In genomic region chr4:141327075-141327474, GRCm38 (mm10) we compare ENCODE assay signal across 24 mouse cellular contexts. TPM values are rescaled to one million over a fixed set of nuclear protein-coding genes. Genes with fewer than 3 reads are reported as not detected.
DNase-seq lines count a peak whose midpoint lies in the region; ATAC-seq and TF ChIP-seq lines count a peak whose summit lies in the region.
"Had no signal": no experiment of that assay in that cellular context is flagged by ENCODE, and none has a peak within 500 bp of the region (broad histone marks: within the 10 kb centered on the region; RNA-seq: fewer than 3 reads in every experiment).

No protein-coding gene starts in this region.

- ATAC-seq in heart, embryonic 12.5 days (ENCODE audit: insufficient number of reproducible peaks, low FRiP score) = no peak
- peak; percentile 12; the same call in 1 of the 2 replicates for ATAC-seq in embryonic facial prominence, embryonic 15.5 days (ENCODE audit: insufficient number of reproducible peaks, low FRiP score, low TSS enrichment, low read depth)
- ATAC-seq in limb, embryonic 14.5 days (ENCODE audit: low FRiP score, low read depth) = 0 out of 2 replicates have a peak, but pooled peaks have one; percentile 14
- ATAC-seq: Patski had no signal

- H3K4me3 ChIP-seq in heart, embryonic 10.5 days = no peak overlapping the region
- no peak overlapping the region for H3K4me3 ChIP-seq in heart, embryonic 12.5 days
- no peak overlapping the region for H3K4me3 ChIP-seq in embryonic facial prominence, embryonic 10.5 days
- no peak overlapping the region for H3K4me3 ChIP-seq in embryonic facial prominence, embryonic 15.5 days (replicated peaks)
- H3K4me3 ChIP-seq in limb, embryonic 14.5 days (replicated peaks; ENCODE audit: low read length) = no peak overlapping the region
- H3K4me3 ChIP-seq: embryonic facial prominence, embryonic 12.5 days; hindbrain, embryonic 12.5 days had no signal

- H3K9ac ChIP-seq in heart, embryonic 12.5 days = no peak overlapping the region
- H3K9ac ChIP-seq in embryonic facial prominence, embryonic 15.5 days = no peak overlapping the region
- H3K9ac ChIP-seq in limb, embryonic 14.5 days (ENCODE audit: low read depth, low read length, severe bottlenecking) = no peak overlapping the region
- H3K9ac ChIP-seq: embryonic facial prominence, embryonic 12.5 days; hindbrain, embryonic 12.5 days had no signal

- no peak overlapping the region for H3K4me2 ChIP-seq in heart, embryonic 12.5 days
- no peak overlapping the region for H3K4me2 ChIP-seq in embryonic facial prominence, embryonic 15.5 days (replicated peaks)
- H3K4me2 ChIP-seq in limb, embryonic 14.5 days (replicated peaks; ENCODE audit: low read depth, low read length, severe bottlenecking) = no peak overlapping the region
- H3K4me2 ChIP-seq: embryonic facial prominence, embryonic 12.5 days; hindbrain, embryonic 12.5 days had no signal

- TF ChIP-seq POLR2A in limb, embryonic 14.5 days (IDR thresholded peaks at IDR 0.05; ENCODE audit: borderline replicate concordance, extremely low read depth, insufficient read depth, insufficient read length) = no peak

- DNase-seq in heart, embryonic 10.5 days (ENCODE audit: low spot score) = no peak
- DNase-seq in embryonic facial prominence, embryonic 10.5 days (ENCODE audit: low spot score) = no peak
- no peak for DNase-seq in limb, embryonic 14.5 days (ENCODE audit: low spot score)
- no peak for DNase-seq in frontal cortex, postnatal 25 days (ENCODE audit: low spot score in 2 of 2)
- no peak for DNase-seq in thymus, adult 18-20 months
- DNase-seq: adrenal gland, postnatal 36 days; B cell, adult 2 months; cerebellum, adult 11 months; cerebellum, adult 9-11 months; gastrocnemius, postnatal 14 days; heart, adult 18-20 months; heart, postnatal 10 days; kidney, adult 2 months; lung, postnatal 4 days; midbrain, embryonic 14.5 days had no signal

- H3K4me1 ChIP-seq in heart, embryonic 10.5 days = peaks cover 45% of the 10 kb centered on the region
- H3K4me1 ChIP-seq in heart, embryonic 12.5 days (replicated peaks) = peaks cover 37% of the 10 kb centered on the region
- peaks cover 24% of the 10 kb centered on the region for H3K4me1 ChIP-seq in embryonic facial prominence, embryonic 10.5 days
- peaks cover 50% of the 10 kb centered on the region for H3K4me1 ChIP-seq in embryonic facial prominence, embryonic 15.5 days
- peaks cover 34% of the 10 kb centered on the region for H3K4me1 ChIP-seq in limb, embryonic 14.5 days (ENCODE audit: control insufficient read depth, insufficient read depth, low read length)
- H3K4me1 ChIP-seq: hindbrain, embryonic 12.5 days had no signal

- H3K36me3 ChIP-seq in heart, embryonic 10.5 days = peaks cover 41% of the 10 kb centered on the region
- H3K36me3 ChIP-seq in heart, embryonic 12.5 days = peaks cover 50% of the 10 kb centered on the region
- H3K36me3 ChIP-seq in embryonic facial prominence, embryonic 10.5 days (replicated peaks) = peaks cover 28% of the 10 kb centered on the region
- H3K36me3 ChIP-seq in embryonic facial prominence, embryonic 15.5 days = peaks cover 12% of the 10 kb centered on the region
- H3K36me3 ChIP-seq in limb, embryonic 14.5 days (ENCODE audit: control insufficient read depth, insufficient read depth, low read length) = peaks cover 12% of the 10 kb centered on the region
- H3K36me3 ChIP-seq: G1E; hindbrain, embryonic 12.5 days had no signal

- 62% methylated on average over 4 of the region's 4 CpGs for WGBS in heart, embryonic 10.5 days
- 59% methylated on average over 4 of the region's 4 CpGs for WGBS in heart, embryonic 12.5 days
- 69% methylated on average over 4 of the region's 4 CpGs for WGBS in embryonic facial prominence, embryonic 10.5 days
- WGBS in embryonic facial prominence, embryonic 15.5 days = 49% methylated on average over 4 of the region's 4 CpGs
- WGBS in limb, embryonic 14.5 days = 23% methylated on average over 4 of the region's 4 CpGs

- H3K27me3 ChIP-seq in heart, embryonic 10.5 days (ENCODE audit: insufficient read depth, poor library complexity, severe bottlenecking) = no peaks in the 10 kb centered on the region
- H3K27me3 ChIP-seq in heart, embryonic 12.5 days (replicated peaks) = no peaks in the 10 kb centered on the region
- H3K27me3 ChIP-seq in embryonic facial prominence, embryonic 10.5 days (replicated peaks; ENCODE audit: low read depth, poor library complexity, severe bottlenecking) = no peaks in the 10 kb centered on the region
- no peaks in the 10 kb centered on the region for H3K27me3 ChIP-seq in embryonic facial prominence, embryonic 15.5 days
- no peaks in the 10 kb centered on the region for H3K27me3 ChIP-seq in limb, embryonic 14.5 days (ENCODE audit: control insufficient read depth, insufficient read depth, low read length)
- H3K27me3 ChIP-seq: embryonic facial prominence, embryonic 12.5 days; hindbrain, embryonic 12.5 days; Patski had no signal

- no peaks in the 10 kb centered on the region for H3K9me3 ChIP-seq in heart, embryonic 10.5 days
- H3K9me3 ChIP-seq in heart, embryonic 12.5 days (replicated peaks) = no peaks in the 10 kb centered on the region
- H3K9me3 ChIP-seq in embryonic facial prominence, embryonic 10.5 days = no peaks in the 10 kb centered on the region
- H3K9me3 ChIP-seq in embryonic facial prominence, embryonic 15.5 days (replicated peaks) = no peaks in the 10 kb centered on the region
- no peaks in the 10 kb centered on the region for H3K9me3 ChIP-seq in limb, embryonic 14.5 days (ENCODE audit: control insufficient read depth, low read length)
- H3K9me3 ChIP-seq: embryonic facial prominence, embryonic 12.5 days; G1E; hindbrain, embryonic 12.5 days had no signal

- 0 out of 2 replicates have a peak overlapping the region, but pooled peaks have one; percentile 6 for H3K27ac ChIP-seq in heart, embryonic 10.5 days
- no peak overlapping the region for H3K27ac ChIP-seq in heart, embryonic 12.5 days (ENCODE audit: poor library complexity, severe bottlenecking)
- peak overlapping the region; percentile 45; the same call in 1 of the 2 replicates for H3K27ac ChIP-seq in embryonic facial prominence, embryonic 10.5 days (replicated peaks)
- H3K27ac ChIP-seq in embryonic facial prominence, embryonic 15.5 days (replicated peaks) = peak overlapping the region; percentile 80
- no peak overlapping the region for H3K27ac ChIP-seq in limb, embryonic 14.5 days (replicated peaks; ENCODE audit: low read depth, low read length)
- H3K27ac ChIP-seq: embryonic facial prominence, embryonic 12.5 days; hindbrain, embryonic 12.5 days; kidney, postnatal 0 days; stomach, postnatal 0 days had no signal

RNA-seq across cellular contexts. Expression of gene Epha2, which starts 26.0 kb away (rescaled TPM):
- polyA plus RNA-seq in heart, embryonic 10.5 days (2016; fragmentation: Nextera tagmentation; extraction: Ambion mirVana) = 5.2 and 6.3 TPM in 2 replicates
- 5.3 and 6.1 TPM in 2 replicates for polyA plus RNA-seq in heart, embryonic 12.5 days (2016; fragmentation: Nextera tagmentation; extraction: Ambion mirVana)
- polyA plus RNA-seq in embryonic facial prominence, embryonic 10.5 days (2016; fragmentation: Nextera tagmentation; extraction: Ambion mirVana) = 2.4 and 3.0 TPM in 2 replicates
- polyA plus RNA-seq in embryonic facial prominence, embryonic 15.5 days (2015; fragmentation: Nextera tagmentation; extraction: Ambion mirVana) = 7.4 and 7.6 TPM in 2 replicates
- polyA plus RNA-seq in limb, embryonic 14.5 days (2012; rRNA removed) = 9.4 and 13.1 TPM in 2 replicates
- polyA plus RNA-seq in limb, embryonic 14.5 days (2014; fragmentation: Nextera tagmentation; extraction: Ambion mirVana) = 2.2 and 2.4 TPM in 2 replicates
- polyA plus RNA-seq: G1E had no signal

RNA-seq across cellular contexts. Expression of gene Fam131c, which starts 40.9 kb away (rescaled TPM):
- polyA plus RNA-seq in heart, embryonic 10.5 days (2016; fragmentation: Nextera tagmentation; extraction: Ambion mirVana) = 0.62 and 1.2 TPM in 2 replicates
- 0.93 and 1.1 TPM in 2 replicates for polyA plus RNA-seq in heart, embryonic 12.5 days (2016; fragmentation: Nextera tagmentation; extraction: Ambion mirVana)
- 0.28 and 0.44 TPM in 2 replicates for polyA plus RNA-seq in embryonic facial prominence, embryonic 10.5 days (2016; fragmentation: Nextera tagmentation; extraction: Ambion mirVana)
- polyA plus RNA-seq in embryonic facial prominence, embryonic 15.5 days (2015; fragmentation: Nextera tagmentation; extraction: Ambion mirVana) = 3.6 and 4.3 TPM in 2 replicates
- 1.2 and 1.8 TPM in 2 replicates for polyA plus RNA-seq in limb, embryonic 14.5 days (2012; rRNA removed)
- 1.5 and 1.6 TPM in 2 replicates for polyA plus RNA-seq in limb, embryonic 14.5 days (2014; fragmentation: Nextera tagmentation; extraction: Ambion mirVana)
- polyA plus RNA-seq: G1E; liver, embryonic 16.5 days had no signal

Comparison
In these comparisons a context has a peak if more than half of its experiments do, and no peak if none do; other contexts are left out.
1. H3K27ac ChIP-seq: peak in heart, embryonic 10.5 days (single experiment), embryonic facial prominence, embryonic 10.5 days (single experiment) and embryonic facial prominence, embryonic 15.5 days (single experiment); none in heart, embryonic 12.5 days (single experiment) and limb, embryonic 14.5 days (single experiment).